Mouse (Mus musculus): ENCODE measurements at regions not wholly inside any gene's neighbourhood (a gene's known extent, or its start where the extent isn't known, plus 50 kb on each side); places are given as distances from the start of the nearest gene placed in this dataset.

- TF ChIP-seq CTCF (conservative IDR thresholded peaks at IDR 0.05 in 1 of 2, IDR thresholded peaks at IDR 0.05 in 1 of 2; ENCODE audit: low read depth in 2 of 2, low read length in 2 of 2) (no peak), POLR2A (IDR thresholded peaks at IDR 0.05; ENCODE audit: low read depth, low read length) (no peak), HCFC1 (IDR thresholded peaks at IDR 0.05; ENCODE audit: low read depth, low read length) (no peak), NRF1 (IDR thresholded peaks at IDR 0.05; ENCODE audit: low read depth, low read length) (no peak)
These were observed 423.2 kb upstream of the Meis1 start for GRCm38 (mm10) chr11:19441936-19442335.
